ENCODE assay signal across 7 mouse cellular contexts in genomic region chr11:118362971-118363518, GRCm38 (mm10). TPM values are rescaled to one million over a fixed set of nuclear protein-coding genes. Genes with fewer than 3 reads are reported as not detected.
DNase-seq lines count a peak whose midpoint lies in the region; ATAC-seq and TF ChIP-seq lines count a peak whose summit lies in the region.

No protein-coding gene starts in this region.

- H3K9ac ChIP-seq in CH12.LX (ENCODE audit: insufficient read depth, low read depth) = no peak overlapping the region
- H3K9ac ChIP-seq in intestine, embryonic 16.5 days (ENCODE audit: low read depth, low read length) = peak overlapping the region; percentile 48
- H3K9ac ChIP-seq in liver, postnatal 0 days (replicated peaks) = no peak overlapping the region; the same call in 1 of the 2 replicates

- TF ChIP-seq CTCF in CH12.LX (conservative IDR thresholded peaks at IDR 0.05 in 1 of 2, IDR thresholded peaks at IDR 0.05 in 1 of 2; ENCODE audit: low read depth in 2 of 2, low read length in 2 of 2) = no peak
- no peak for TF ChIP-seq CTCF in liver, postnatal 0 days (IDR thresholded peaks at IDR 0.05; ENCODE audit: low read depth)

- H3K27ac ChIP-seq in CH12.LX (ENCODE audit: insufficient read depth, low read depth) = no peak overlapping the region
- H3K27ac ChIP-seq in intestine, embryonic 16.5 days (ENCODE audit: low read length) = peak overlapping the region; percentile 72
- 0 out of 2 replicates have a peak overlapping the region, but pooled peaks have one; percentile 8 for H3K27ac ChIP-seq in liver, postnatal 0 days (ENCODE audit: low read depth)

- TF ChIP-seq POLR2A in CH12.LX (IDR thresholded peaks at IDR 0.05; ENCODE audit: low read depth, low read length) = no peak

- H3K4me3 ChIP-seq in CH12.LX (replicated peaks in 1 of 3; ENCODE audit: low read depth in 2 of 3, low read length in 2 of 3, poor library complexity in 1 of 3) = no peak overlapping the region
- no peak overlapping the region for H3K4me3 ChIP-seq in intestine, embryonic 16.5 days (ENCODE audit: low read length)
- no peak overlapping the region for H3K4me3 ChIP-seq in liver, postnatal 0 days (ENCODE audit: low read depth, low read length)

- H3K4me1 ChIP-seq in CH12.LX (ENCODE audit: control insufficient read depth in 1 of 2, insufficient read depth in 2 of 2) = peaks cover 14 to 26% of the 10 kb centered on the region in 2 experiments
- H3K4me1 ChIP-seq in intestine, embryonic 16.5 days (ENCODE audit: control insufficient read depth, insufficient read depth, low read length) = peaks cover 33% of the 10 kb centered on the region
- peaks cover 6% of the 10 kb centered on the region; the same call in 1 of the 2 replicates for H3K4me1 ChIP-seq in liver, postnatal 0 days (ENCODE audit: insufficient read depth)

- in situ Hi-C loops in CH12.LX (cut with MboI; ENCODE audit: low pct_ligation_motif_present, low pct_unique_long_range_greater_than_20kb, low sequenced_read_pairs) = no loop called here

- H3K4me2 ChIP-seq in CH12.LX (ENCODE audit: insufficient read depth, low read depth, poor library complexity, severe bottlenecking) = no peak overlapping the region
- H3K4me2 ChIP-seq in intestine, embryonic 16.5 days (ENCODE audit: low read depth, low read length) = 0 out of 2 replicates have a peak overlapping the region, but pooled peaks have one; percentile 3
- H3K4me2 ChIP-seq in liver, postnatal 0 days (ENCODE audit: low read depth, low read length) = peak overlapping the region; percentile 40

- H3K27me3 ChIP-seq in CH12.LX (replicated peaks) = peaks cover 38% of the 10 kb centered on the region
- H3K27me3 ChIP-seq in intestine, embryonic 16.5 days (replicated peaks; ENCODE audit: control insufficient read depth, insufficient read depth, low read length) = no peaks in the 10 kb centered on the region
- H3K27me3 ChIP-seq in liver, postnatal 0 days (ENCODE audit: insufficient read depth, low read length) = 0 out of 2 replicates have a peak, but pooled peaks cover 2% of the 10 kb centered on the region

- H3K9me3 ChIP-seq in CH12.LX (replicated peaks; ENCODE audit: low read length) = no peaks in the 10 kb centered on the region
- no peaks in the 10 kb centered on the region for H3K9me3 ChIP-seq in intestine, embryonic 16.5 days (ENCODE audit: control insufficient read depth, low read length)
- H3K9me3 ChIP-seq in liver, postnatal 0 days (ENCODE audit: low read length) = no peaks in the 10 kb centered on the region

- ATAC-seq in intestine, embryonic 16.5 days = peak; percentile 79
- peak; percentile 49; the same call in 1 of the 2 replicates for ATAC-seq in liver, postnatal 0 days

- no peak; the same call in 1 of the 2 replicates for TF ChIP-seq RAD21 in CH12.LX (IDR thresholded peaks at IDR 0.05; ENCODE audit: low read depth, low read length)

- dilution Hi-C loops in CH12.LX (cut with MboI; ENCODE audit: extremely low pct_ligation_motif_present, extremely low pct_unique_long_range_greater_than_20kb, low sequenced_read_pairs) = no loop called here

- WGBS in intestine, embryonic 16.5 days = 10% methylated on average over 8 of the region's 8 CpGs
- 6% methylated on average over 8 of the region's 8 CpGs for WGBS in liver, postnatal 0 days (ENCODE audit: insufficient replicate concordance)

- H3K79me2 ChIP-seq in CH12.LX (replicated peaks; ENCODE audit: control insufficient read depth, extremely low read depth, insufficient read depth, poor library complexity, severe bottlenecking) = no peaks in the 10 kb centered on the region

- 0 out of 2 replicates have a peak, but pooled peaks have one; percentile 26 for TF ChIP-seq EP300 in CH12.LX (IDR thresholded peaks at IDR 0.05; ENCODE audit: low read length)
- no peak for TF ChIP-seq EP300 in liver, postnatal 0 days (IDR thresholded peaks at IDR 0.05; ENCODE audit: low read depth)

- DNase-seq in CH12.LX (ENCODE audit: extremely low read depth) = peak; percentile 70
- DNase-seq in brain, adult 2 months (ENCODE audit: low read depth, low spot score) = peak; percentile 52
- DNase-seq in gastrocnemius, postnatal 4 days (ENCODE audit: low spot score in 2 of 2) = peak; percentile 45 to 65
- DNase-seq in liver, postnatal 0 days = peak; percentile 24
- DNase-seq in neural tube, embryonic 10.5 days (ENCODE audit: extremely low spot score, low spot score) = peak; percentile 59
- no peak for DNase-seq in thymus, postnatal 25 days

- no peaks in the 10 kb centered on the region for H3K36me3 ChIP-seq in CH12.LX (replicated peaks in 1 of 2; ENCODE audit: control insufficient read depth in 1 of 2, insufficient read depth in 1 of 2, low read length in 1 of 2)
- no peaks in the 10 kb centered on the region for H3K36me3 ChIP-seq in intestine, embryonic 16.5 days (ENCODE audit: control insufficient read depth, insufficient read depth, low read length)
- H3K36me3 ChIP-seq in liver, postnatal 0 days (replicated peaks; ENCODE audit: insufficient read depth, low read length) = no peaks in the 10 kb centered on the region

TF ChIP-seq in CH12.LX, 34 proteins besides CTCF, POLR2A, EP300 and RAD21 (continues in another document):
- no peak for TF ChIP-seq USF2 (conservative IDR thresholded peaks at IDR 0.05; ENCODE audit: low read depth, low read length)
- no peak for TF ChIP-seq CHD1 (IDR thresholded peaks at IDR 0.05; ENCODE audit: low read depth, low read length)
- no peak for TF ChIP-seq TBP (conservative IDR thresholded peaks at IDR 0.05; ENCODE audit: low read depth, low read length)
- TF ChIP-seq POLR2AphosphoS2 (IDR thresholded peaks at IDR 0.05; ENCODE audit: low read depth, low read length) = no peak
- no peak for TF ChIP-seq UBTF (IDR thresholded peaks at IDR 0.05; ENCODE audit: low read depth, low read length)
- TF ChIP-seq TCF12 (IDR thresholded peaks at IDR 0.05; ENCODE audit: low read depth, low read length) = 0 out of 2 replicates have a peak, but pooled peaks have one; percentile 8
- no peak for TF ChIP-seq ZKSCAN1 (IDR thresholded peaks at IDR 0.05; ENCODE audit: borderline replicate concordance, low read depth, low read length)
- 0 out of 2 replicates have a peak, but pooled peaks have one; percentile 35 for TF ChIP-seq MEF2A (IDR thresholded peaks at IDR 0.05; ENCODE audit: borderline replicate concordance, low read depth, low read length)
- TF ChIP-seq IRF4 (IDR thresholded peaks at IDR 0.05; ENCODE audit: low read depth, low read length) = peak; percentile 42; the same call in 1 of the 2 replicates
- TF ChIP-seq NELFE (IDR thresholded peaks at IDR 0.05; ENCODE audit: low read depth, low read length) = no peak
- 0 out of 2 replicates have a peak, but pooled peaks have one; percentile 24 for TF ChIP-seq SIN3A (IDR thresholded peaks at IDR 0.05; ENCODE audit: low read length)
- TF ChIP-seq ZNF384 (IDR thresholded peaks at IDR 0.05; ENCODE audit: low read depth, low read length) = no peak
- no peak for TF ChIP-seq ZMIZ1 (IDR thresholded peaks at IDR 0.05; ENCODE audit: low read depth, low read length)
- no peak for TF ChIP-seq CHD2 (IDR thresholded peaks at IDR 0.05; ENCODE audit: low read length)
- peak; percentile 38; the same call in 1 of the 2 replicates for TF ChIP-seq BHLHE40 (IDR thresholded peaks at IDR 0.05; ENCODE audit: low read depth, low read length)
- no peak for TF ChIP-seq E2F4 (IDR thresholded peaks at IDR 0.05; ENCODE audit: insufficient replicate concordance, low read depth, low read length)
- TF ChIP-seq JUN (IDR thresholded peaks at IDR 0.05; ENCODE audit: insufficient read depth, low read depth, low read length) = 0 out of 2 replicates have a peak, but pooled peaks have one; percentile 8
- no peak for TF ChIP-seq PAX5 (IDR thresholded peaks at IDR 0.05; ENCODE audit: low read length)
- no peak for TF ChIP-seq RCOR1 (conservative IDR thresholded peaks at IDR 0.05; ENCODE audit: low read depth, low read length)
- TF ChIP-seq MAX (IDR thresholded peaks at IDR 0.05; ENCODE audit: low read length) = no peak
- 0 out of 2 replicates have a peak, but pooled peaks have one; percentile 19 for TF ChIP-seq MYC (IDR thresholded peaks at IDR 0.05; ENCODE audit: low read depth, low read length)
- no peak for TF ChIP-seq USF1 (IDR thresholded peaks at IDR 0.05; ENCODE audit: low read depth, low read length)
- TF ChIP-seq SMC3 (IDR thresholded peaks at IDR 0.05; ENCODE audit: low read depth, low read length) = no peak
- TF ChIP-seq HCFC1 (IDR thresholded peaks at IDR 0.05; ENCODE audit: low read depth, low read length) = no peak

RNA-seq across cellular contexts. Expression of gene Timp2, which starts 7.5 kb away (rescaled TPM):
- total RNA-seq in CH12.LX (2012; rRNA removed) (0.34 and 0.38 TPM in 2 replicates), CH12.LX (2014; rRNA removed) (0.12 TPM in 1 of 2 replicates, not detected in the other)
- polyA plus RNA-seq in CH12.LX (2012; ENCODE audit: insufficient read length, low read depth) = 0.57 TPM in 1 of 2 replicates, not detected in the other
- total RNA-seq in gastrocnemius, postnatal 4 days (2021) = 100 to 1,000 TPM; 211 to 244 TPM
- 30.9 and 45.1 TPM in 2 replicates for polyA plus RNA-seq in intestine, embryonic 16.5 days (2015; fragmentation: Nextera tagmentation; extraction: Ambion mirVana)
- 8.4 TPM in 2 replicates for polyA plus RNA-seq in liver, postnatal 0 days (2015; fragmentation: Nextera tagmentation; extraction: Ambion mirVana)

RNA-seq across cellular contexts. Expression of gene Cep295nl, which starts 20.7 kb away (rescaled TPM):
- total RNA-seq in CH12.LX (2012; rRNA removed) (not detected in 2 replicates), CH12.LX (2014; rRNA removed) (not detected in 2 replicates)
- not detected in 2 replicates for polyA plus RNA-seq in CH12.LX (2012; ENCODE audit: insufficient read length, low read depth)
- 1 to 10 TPM; 3.2 to 4.3 TPM for total RNA-seq in gastrocnemius, postnatal 4 days (2021)
- 0.20 and 0.24 TPM in 2 replicates for polyA plus RNA-seq in intestine, embryonic 16.5 days (2015; fragmentation: Nextera tagmentation; extraction: Ambion mirVana)
- polyA plus RNA-seq in liver, postnatal 0 days (2015; fragmentation: Nextera tagmentation; extraction: Ambion mirVana) = 0.05 TPM in 1 of 2 replicates, not detected in the other

RNA-seq across cellular contexts. Expression of gene Lgals3bp, which starts 38.8 kb away (rescaled TPM):
- total RNA-seq in CH12.LX (2012; rRNA removed) (67.3 and 93.0 TPM in 2 replicates), CH12.LX (2014; rRNA removed) (134 and 146 TPM in 2 replicates)
- 310 and 338 TPM in 2 replicates for polyA plus RNA-seq in CH12.LX (2012; ENCODE audit: insufficient read length, low read depth)
- total RNA-seq in gastrocnemius, postnatal 4 days (2021) = 10 to 100 TPM; 16.3 to 19.6 TPM
- 226 and 234 TPM in 2 replicates for polyA plus RNA-seq in intestine, embryonic 16.5 days (2015; fragmentation: Nextera tagmentation; extraction: Ambion mirVana)
- polyA plus RNA-seq in liver, postnatal 0 days (2015; fragmentation: Nextera tagmentation; extraction: Ambion mirVana) = 68.3 and 74.1 TPM in 2 replicates

RNA-seq across cellular contexts. Expression of gene Cant1, which starts 55.8 kb away (rescaled TPM):
- total RNA-seq in CH12.LX (2012; rRNA removed) (36.7 and 40.2 TPM in 2 replicates), CH12.LX (2014; rRNA removed) (25.1 and 28.8 TPM in 2 replicates)
- 31.2 and 31.8 TPM in 2 replicates for polyA plus RNA-seq in CH12.LX (2012; ENCODE audit: insufficient read length, low read depth)
- 10 to 100 TPM; 20.1 to 20.7 TPM for total RNA-seq in gastrocnemius, postnatal 4 days (2021)
- 38.7 and 44.1 TPM in 2 replicates for polyA plus RNA-seq in intestine, embryonic 16.5 days (2015; fragmentation: Nextera tagmentation; extraction: Ambion mirVana)
- polyA plus RNA-seq in liver, postnatal 0 days (2015; fragmentation: Nextera tagmentation; extraction: Ambion mirVana) = 7.5 and 7.8 TPM in 2 replicates
